Mouse (Mus musculus): ENCODE measurements at regions not wholly inside any gene's neighbourhood (a gene's known extent, or its start where the extent isn't known, plus 50 kb on each side); places are given as distances from the start of the nearest gene placed in this dataset.
"Not testable (repeated sequence)": the region's sequence is repeated elsewhere in the genome, so short reads cannot be mapped to it uniquely, and the experiment has no call there.

- no peak for DNase-seq
Observed at GRCm38 (mm10) chr2:166310438-166310837, 155.0 kb upstream of the Sulf2 start.

GRCm38 (mm10) chr2:166309882-166310281 lies 154.4 kb upstream of the Sulf2 start:
- DNase-seq, result no peak

GRCm38 (mm10) chr2:166307551-166307950 lies 152.1 kb upstream of the Sulf2 start:
- no peak for DNase-seq

- DNase-seq, result no peak
Observed at GRCm38 (mm10) chr2:166305044-166306002, 149.9 kb upstream of the Sulf2 start.

- no peak for DNase-seq
Observed at GRCm38 (mm10) chr2:166303854-166304253, 148.4 kb upstream of the Sulf2 start.

GRCm38 (mm10) chr2:166301161-166301560 lies 145.7 kb upstream of the Sulf2 start:
- peak in 1 of 2 experiments; percentile 8 for DNase-seq

- no peak for DNase-seq
Observed at GRCm38 (mm10) chr2:166294672-166295071, 139.2 kb upstream of the Sulf2 start.

- no peak for DNase-seq
Observed at GRCm38 (mm10) chr2:166292987-166293386, 137.5 kb upstream of the Sulf2 start.

- no peak for DNase-seq
Observed at GRCm38 (mm10) chr2:166291266-166291665, 135.8 kb upstream of the Sulf2 start.

- DNase-seq, result no peak
Observed at GRCm38 (mm10) chr2:166290826-166291225, 135.4 kb upstream of the Sulf2 start.

- no peak for DNase-seq
Observed at GRCm38 (mm10) chr2:166289198-166289597, 133.7 kb upstream of the Sulf2 start.

GRCm38 (mm10) chr2:166281137-166281536 lies 125.7 kb upstream of the Sulf2 start:
- DNase-seq, result not testable (repeated sequence)

- no peak for DNase-seq
Observed at GRCm38 (mm10) chr2:166280651-166281127, 125.2 kb upstream of the Sulf2 start.

GRCm38 (mm10) chr2:166279676-166280075 lies 124.2 kb upstream of the Sulf2 start:
- DNase-seq, result no peak

GRCm38 (mm10) chr2:166275398-166275797 lies 119.9 kb upstream of the Sulf2 start:
- no peak for DNase-seq

GRCm38 (mm10) chr2:166274016-166274346 lies 118.5 kb upstream of the Sulf2 start:
- no peak for DNase-seq

GRCm38 (mm10) chr2:166273312-166274015 lies 118.0 kb upstream of the Sulf2 start:
- DNase-seq, result no peak

- DNase-seq, result no peak
Observed at GRCm38 (mm10) chr2:166272841-166273240, 117.4 kb upstream of the Sulf2 start.

GRCm38 (mm10) chr2:166272190-166272543 lies 116.7 kb upstream of the Sulf2 start:
- no peak for DNase-seq

- DNase-seq, result no peak
Observed at GRCm38 (mm10) chr2:166271373-166272189, 116.1 kb upstream of the Sulf2 start.

GRCm38 (mm10) chr2:166270007-166270406 lies 114.5 kb upstream of the Sulf2 start:
- DNase-seq, result no peak

GRCm38 (mm10) chr2:166266915-166267314 lies 111.5 kb upstream of the Sulf2 start:
- no peak for DNase-seq

- DNase-seq, result no peak
Observed at GRCm38 (mm10) chr2:166266507-166266906, 111.0 kb upstream of the Sulf2 start.

Measured in spleen, adult 18-20 months (tissue).